ENCODE assay signal across 17 mouse cellular contexts in genomic region chr11:84568482-84568881, GRCm38 (mm10). TPM values are rescaled to one million over a fixed set of nuclear protein-coding genes. Genes with fewer than 3 reads are reported as not detected.
DNase-seq lines count a peak whose midpoint lies in the region; ATAC-seq and TF ChIP-seq lines count a peak whose summit lies in the region.
"Had no signal": no experiment of that assay in that cellular context is flagged by ENCODE, and none has a peak within 500 bp of the region (broad histone marks: within the 10 kb centered on the region; RNA-seq: fewer than 3 reads in every experiment).

No protein-coding gene starts in this region.

- H3K9ac ChIP-seq in kidney, embryonic 15.5 days = no peak overlapping the region
- H3K9ac ChIP-seq in hindbrain, embryonic 14.5 days = no peak overlapping the region
- 0 out of 2 replicates have a peak overlapping the region, but pooled peaks have one; percentile 8 for H3K9ac ChIP-seq in midbrain, postnatal 0 days (replicated peaks; ENCODE audit: low read length, poor library complexity, severe bottlenecking)
- H3K9ac ChIP-seq: limb, embryonic 15.5 days; lung, embryonic 15.5 days had no signal

- no peak for DNase-seq in kidney, adult 18-20 months
- peak; percentile 52 for DNase-seq in embryo, embryonic 11 days
- DNase-seq in hindbrain, embryonic 14.5 days (ENCODE audit: low spot score) = no peak
- DNase-seq in midbrain, postnatal 0 days (ENCODE audit: low spot score) = peak; percentile 57
- DNase-seq in T-cell, adult 2 months (ENCODE audit: low spot score) = no peak
- no peak for DNase-seq in left cerebral cortex, adult 2 months (ENCODE audit: extremely low spot score in 1 of 2, low spot score in 2 of 2)
- DNase-seq in adrenal gland, adult 18-20 months (ENCODE audit: low spot score in 2 of 2) = no peak
- DNase-seq: B cell, adult 2 months; heart, adult 18-20 months; heart, postnatal 14 days; kidney, adult 9 months; thymus, adult 18-20 months had no signal

- H3K27ac ChIP-seq in kidney, embryonic 15.5 days = no peak overlapping the region
- H3K27ac ChIP-seq in hindbrain, embryonic 14.5 days = peak overlapping the region; percentile 27
- no peak overlapping the region for H3K27ac ChIP-seq in midbrain, postnatal 0 days (ENCODE audit: low read depth, low read length)
- no peak overlapping the region for H3K27ac ChIP-seq in left cerebral cortex, adult 2 months
- H3K27ac ChIP-seq: limb, embryonic 15.5 days; lung, embryonic 15.5 days had no signal

- no peaks in the 10 kb centered on the region for H3K9me3 ChIP-seq in kidney, embryonic 15.5 days (replicated peaks)
- no peaks in the 10 kb centered on the region for H3K9me3 ChIP-seq in hindbrain, embryonic 14.5 days (ENCODE audit: control insufficient read depth, low read length)
- no peaks in the 10 kb centered on the region for H3K9me3 ChIP-seq in midbrain, postnatal 0 days (ENCODE audit: low read length)
- H3K9me3 ChIP-seq: limb, embryonic 15.5 days; lung, embryonic 15.5 days had no signal

- 0 out of 2 replicates have a peak, but pooled peaks have one; percentile 27 for ATAC-seq in kidney, embryonic 15.5 days (replicated peaks; ENCODE audit: low FRiP score)
- ATAC-seq in hindbrain, embryonic 14.5 days (ENCODE audit: low FRiP score) = no peak
- no peak for ATAC-seq in midbrain, postnatal 0 days (ENCODE audit: low FRiP score)

- intact Hi-C loops in left cerebral cortex, adult 2 months (cut with DNase I) = no loop called here

- peaks cover 33% of the 10 kb centered on the region; the same call in 1 of the 2 replicates for H3K27me3 ChIP-seq in kidney, embryonic 15.5 days
- no peaks in the 10 kb centered on the region for H3K27me3 ChIP-seq in hindbrain, embryonic 14.5 days (ENCODE audit: control insufficient read depth, insufficient read depth, low read length)
- no peaks in the 10 kb centered on the region for H3K27me3 ChIP-seq in midbrain, postnatal 0 days (ENCODE audit: insufficient read depth, low read length)

- H3K4me1 ChIP-seq in kidney, embryonic 15.5 days = peaks cover 27% of the 10 kb centered on the region
- peaks cover 31% of the 10 kb centered on the region for H3K4me1 ChIP-seq in hindbrain, embryonic 14.5 days (replicated peaks; ENCODE audit: control insufficient read depth, insufficient read depth, low read length)
- peaks cover 16% of the 10 kb centered on the region; the same call in 1 of the 2 replicates for H3K4me1 ChIP-seq in midbrain, postnatal 0 days (ENCODE audit: insufficient read depth, low read length)

- no peak for TF ChIP-seq CTCF in midbrain, postnatal 0 days (IDR thresholded peaks at IDR 0.05)
- TF ChIP-seq CTCF in left cerebral cortex, adult 2 months (IDR thresholded peaks at IDR 0.05) = no peak

- no peak overlapping the region for H3K4me2 ChIP-seq in kidney, embryonic 15.5 days
- no peak overlapping the region for H3K4me2 ChIP-seq in hindbrain, embryonic 14.5 days (replicated peaks)
- no peak overlapping the region for H3K4me2 ChIP-seq in midbrain, postnatal 0 days (ENCODE audit: low read depth, low read length, poor library complexity, severe bottlenecking)
- H3K4me2 ChIP-seq: limb, embryonic 15.5 days; lung, embryonic 15.5 days had no signal

- H3K4me3 ChIP-seq in kidney, embryonic 15.5 days (replicated peaks) = no peak overlapping the region
- no peak overlapping the region for H3K4me3 ChIP-seq in hindbrain, embryonic 14.5 days (replicated peaks; ENCODE audit: low read length)
- no peak overlapping the region for H3K4me3 ChIP-seq in midbrain, postnatal 0 days (ENCODE audit: low read depth, low read length)
- H3K4me3 ChIP-seq in left cerebral cortex, adult 2 months = no peak overlapping the region
- H3K4me3 ChIP-seq: limb, embryonic 15.5 days; lung, embryonic 15.5 days had no signal

- WGBS in kidney, embryonic 15.5 days = 6% methylated on average over 5 of the region's 5 CpGs
- WGBS in hindbrain, embryonic 14.5 days = 26% methylated on average over 5 of the region's 5 CpGs
- 36% methylated on average over 5 of the region's 5 CpGs for WGBS in midbrain, postnatal 0 days

- no peaks in the 10 kb centered on the region for H3K36me3 ChIP-seq in kidney, embryonic 15.5 days
- H3K36me3 ChIP-seq in hindbrain, embryonic 14.5 days (replicated peaks; ENCODE audit: control insufficient read depth, insufficient read depth) = no peaks in the 10 kb centered on the region
- no peaks in the 10 kb centered on the region for H3K36me3 ChIP-seq in midbrain, postnatal 0 days (ENCODE audit: insufficient read depth, low read length)
- H3K36me3 ChIP-seq: limb, embryonic 15.5 days; lung, embryonic 15.5 days had no signal

RNA-seq across cellular contexts. Expression of gene Lhx1, which starts 43.1 kb away (rescaled TPM):
- 36.0 and 37.3 TPM in 2 replicates for polyA plus RNA-seq in kidney, embryonic 15.5 days (2015; fragmentation: Nextera tagmentation; extraction: Ambion mirVana)
- 43.2 and 46.4 TPM in 2 replicates for polyA plus RNA-seq in hindbrain, embryonic 14.5 days (2014; fragmentation: Nextera tagmentation; extraction: Ambion mirVana)
- 34.2 and 44.9 TPM in 2 replicates for total RNA-seq in midbrain, postnatal 0 days (2014; rRNA removed)
- 21.3 and 22.5 TPM in 2 replicates for polyA plus RNA-seq in midbrain, postnatal 0 days (2015; fragmentation: Nextera tagmentation; extraction: Ambion mirVana)
- total RNA-seq in left cerebral cortex, adult 2 months (2021) = under 1 TPM in 1 of 2 experiments, not detected in 1; 0.09 TPM
- total RNA-seq in adrenal gland, adult 18-20 months (2021) = not detected
- total RNA-seq: heart, adult 18-20 months; heart, postnatal 14 days; MEL had no signal
- polyA plus RNA-seq: spleen, adult 2 months had no signal

RNA-seq across cellular contexts. Expression of gene Aatf, which starts 55.2 kb away (rescaled TPM):
- polyA plus RNA-seq in kidney, embryonic 15.5 days (2015; fragmentation: Nextera tagmentation; extraction: Ambion mirVana) = 59.8 and 60.4 TPM in 2 replicates
- 44.5 and 45.3 TPM in 2 replicates for polyA plus RNA-seq in hindbrain, embryonic 14.5 days (2014; fragmentation: Nextera tagmentation; extraction: Ambion mirVana)
- total RNA-seq in midbrain, postnatal 0 days (2014; rRNA removed) = 24.8 and 27.3 TPM in 2 replicates
- 34.9 and 39.2 TPM in 2 replicates for polyA plus RNA-seq in midbrain, postnatal 0 days (2015; fragmentation: Nextera tagmentation; extraction: Ambion mirVana)
- 10 to 100 TPM; 21.4 to 23.2 TPM for total RNA-seq in left cerebral cortex, adult 2 months (2021)
- total RNA-seq in adrenal gland, adult 18-20 months (2021) = 10 to 100 TPM; 19.8 to 21.6 TPM

Comparison
In these comparisons a context has a peak if more than half of its experiments do, and no peak if none do; other contexts are left out.
1. DNase-seq: peak in embryo, embryonic 11 days (single experiment) and midbrain, postnatal 0 days (single experiment); none in kidney, adult 18-20 months (single experiment), hindbrain, embryonic 14.5 days (single experiment), T-cell, adult 2 months (single experiment), left cerebral cortex, adult 2 months (0 of 2) and adrenal gland, adult 18-20 months (0 of 2).
2. RNA of gene Lhx1, which starts 43.1 kb away (total RNA-seq): 34.2 to 44.9 TPM in midbrain, postnatal 0 days; 0.09 TPM in left cerebral cortex, adult 2 months and not detected in adrenal gland, adult 18-20 months; every median in the first group is over 10 times any median in the second.